Mouse (Mus musculus): ENCODE measurements at regions not wholly inside any gene's neighbourhood (a gene's known extent, or its start where the extent isn't known, plus 50 kb on each side); places are given as distances from the start of the nearest gene placed in this dataset.

DNA sequence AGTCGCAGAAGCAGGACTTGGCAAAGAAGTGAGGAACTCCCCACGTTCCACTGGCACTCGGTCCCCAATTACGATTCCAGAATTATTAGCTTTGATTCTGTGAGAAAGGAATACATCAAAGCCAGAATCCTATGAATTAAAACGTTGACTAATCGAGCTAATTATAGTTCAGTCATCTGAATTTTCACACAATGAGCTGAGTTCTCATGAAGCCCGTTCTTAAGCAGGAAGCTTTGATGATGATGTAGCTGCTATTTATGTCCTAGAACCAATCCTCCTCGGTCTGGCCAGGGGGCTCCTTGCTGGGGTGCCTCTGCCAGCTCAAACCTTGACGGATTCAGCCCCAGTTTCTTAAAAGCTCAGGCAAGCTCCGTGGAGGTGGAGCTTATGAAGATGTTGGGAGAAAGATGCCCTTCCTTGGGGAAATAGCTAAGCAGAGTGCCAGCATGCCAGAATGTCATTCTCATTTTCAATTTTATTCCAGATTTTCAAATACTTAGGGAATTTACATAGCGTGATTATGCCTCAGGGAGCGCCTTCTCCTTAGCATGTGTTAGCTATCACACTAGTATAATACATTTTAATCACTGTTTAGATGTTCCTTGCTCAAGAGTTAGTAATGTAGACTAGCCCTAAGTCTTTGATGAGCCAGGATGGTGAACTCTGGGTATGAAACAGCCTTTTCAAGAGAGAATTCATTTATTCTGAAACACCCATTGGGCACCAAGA is 65.5 kb upstream of the Ppm1b start:
- no peak for DNase-seq

DNA sequence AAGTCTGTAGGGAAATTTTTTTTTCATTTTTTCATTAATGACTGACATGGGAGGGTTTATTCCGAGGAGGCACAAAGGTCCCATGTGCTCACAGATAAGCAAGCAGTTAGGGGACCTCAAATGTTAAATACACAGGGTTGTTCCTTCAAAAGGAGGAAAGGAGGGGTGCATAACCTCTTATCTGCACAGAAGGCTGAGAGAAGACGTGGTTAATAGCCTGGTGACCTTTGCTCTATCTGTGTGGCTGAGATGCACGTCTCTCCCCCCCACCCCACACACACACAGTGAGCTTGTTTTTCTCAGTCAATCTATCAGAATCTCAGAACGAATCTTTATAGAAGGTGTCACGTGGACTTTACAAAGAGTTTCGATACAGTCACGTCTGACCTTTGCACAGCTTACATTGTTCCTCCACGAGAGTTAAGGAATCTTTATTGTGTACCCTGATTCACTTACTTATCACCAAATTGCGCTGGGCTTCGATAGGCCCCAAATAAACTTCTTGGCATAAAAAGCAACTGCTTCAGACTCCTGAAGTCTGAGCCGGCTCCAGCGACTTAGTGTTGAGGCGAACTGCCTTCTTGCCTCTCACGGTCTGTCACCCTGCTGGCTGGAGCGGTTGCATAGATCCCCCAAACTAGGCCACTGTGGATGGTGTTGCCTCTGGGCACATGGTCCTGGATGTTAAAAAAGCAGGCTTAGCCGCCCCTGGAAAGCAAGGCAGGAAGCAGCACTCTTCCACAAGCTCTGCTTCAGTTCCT is 63.1 kb upstream of the Ppm1b start:
- DNase-seq, result no peak

DNA sequence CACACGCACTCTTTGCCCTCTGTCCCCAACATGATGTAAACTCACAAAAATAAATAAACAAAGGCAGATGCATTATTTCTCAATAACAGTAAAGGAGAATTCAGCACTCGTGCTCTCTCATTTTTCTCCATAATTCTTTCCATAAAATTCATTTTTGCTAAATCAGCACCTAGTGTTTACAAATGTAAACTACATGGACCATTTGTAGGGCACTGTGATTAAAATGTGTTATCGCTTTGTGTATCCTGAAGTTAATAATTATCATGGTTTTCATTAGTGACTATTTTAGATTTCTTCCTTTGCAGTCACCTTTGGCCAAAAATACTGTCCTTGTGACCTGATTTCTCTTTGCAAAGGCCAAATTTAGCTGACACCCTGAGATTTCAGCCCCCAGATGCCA is 61.0 kb upstream of the Ppm1b start:
- no peak for DNase-seq

DNA sequence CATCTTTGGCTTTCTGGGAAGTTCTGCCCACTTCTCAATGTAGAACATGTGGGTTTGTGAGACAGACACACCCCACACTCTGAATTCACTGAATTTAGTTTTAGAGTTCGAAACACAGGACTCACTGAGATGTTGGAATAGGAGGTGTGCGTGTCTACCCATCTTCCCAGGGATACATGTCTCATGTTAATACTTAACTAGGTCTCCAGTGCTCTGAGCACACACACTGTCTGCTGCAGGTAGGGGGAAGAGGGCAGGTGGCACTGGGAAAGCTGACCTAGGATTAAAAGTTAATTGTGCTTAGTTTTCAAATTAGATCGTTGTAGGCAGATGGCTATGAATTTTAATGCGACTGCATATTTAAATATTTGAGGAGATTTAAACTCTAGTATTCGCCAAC is 60.0 kb upstream of the Ppm1b start:
- DNase-seq, result no peak

DNA sequence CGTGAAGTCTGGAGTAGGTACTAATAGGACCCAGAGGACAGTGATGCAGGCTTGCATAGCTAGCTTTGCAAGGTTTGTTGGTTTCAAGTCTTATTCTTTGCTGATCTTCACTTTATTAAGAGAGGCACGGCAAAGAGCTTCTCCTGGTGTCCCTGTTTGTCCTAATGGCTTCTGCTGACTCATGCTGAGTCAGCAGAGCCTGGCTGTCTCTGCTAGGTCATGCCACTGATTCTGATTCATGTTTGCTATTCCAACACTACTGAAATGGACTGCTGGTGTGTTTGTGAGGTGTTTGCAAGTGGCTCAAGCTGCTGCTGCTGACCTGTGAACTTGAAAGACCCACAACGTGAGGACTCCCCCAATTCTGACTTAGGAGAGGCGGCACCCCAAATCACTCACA is 58.1 kb upstream of the Ppm1b start:
- DNase-seq, result no peak

DNA sequence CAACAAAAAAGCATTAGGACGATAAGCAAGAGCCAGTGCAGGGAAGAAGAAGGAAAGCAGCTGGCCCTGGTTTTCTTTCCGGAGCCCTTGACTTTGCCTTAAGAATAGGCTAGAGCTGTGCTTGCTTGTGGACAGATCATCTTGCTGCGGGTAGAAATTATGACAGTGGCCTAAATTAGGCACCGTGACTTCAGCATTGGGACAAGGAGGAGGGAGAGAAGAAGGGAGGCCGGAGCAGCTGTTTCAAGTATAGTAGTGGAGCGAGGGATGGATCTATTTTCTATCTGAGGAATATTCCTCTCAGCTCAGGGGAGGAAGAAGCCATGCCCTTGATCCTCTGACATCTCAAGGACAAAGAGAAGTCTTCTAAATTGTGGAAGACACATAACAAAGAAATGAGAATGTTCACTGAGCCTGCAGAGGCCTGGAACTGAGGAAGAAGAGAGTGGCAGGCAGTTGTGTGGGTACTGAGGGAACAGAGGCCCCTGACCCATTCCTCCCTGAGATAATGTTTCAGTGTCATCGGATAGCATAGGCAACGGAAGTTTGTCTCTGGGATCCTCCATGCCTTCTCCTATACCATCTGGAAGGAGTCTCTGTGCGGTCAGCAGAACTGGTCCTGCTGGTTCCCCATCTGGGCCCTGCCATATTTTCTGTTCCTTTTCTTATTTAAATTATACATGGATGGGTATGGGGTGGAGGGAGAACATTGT is 52.8 kb upstream of the Ppm1b start:
- no peak for DNase-seq
